8 mouse cellular contexts compared by ENCODE assay signal in the genomic region with DNA sequence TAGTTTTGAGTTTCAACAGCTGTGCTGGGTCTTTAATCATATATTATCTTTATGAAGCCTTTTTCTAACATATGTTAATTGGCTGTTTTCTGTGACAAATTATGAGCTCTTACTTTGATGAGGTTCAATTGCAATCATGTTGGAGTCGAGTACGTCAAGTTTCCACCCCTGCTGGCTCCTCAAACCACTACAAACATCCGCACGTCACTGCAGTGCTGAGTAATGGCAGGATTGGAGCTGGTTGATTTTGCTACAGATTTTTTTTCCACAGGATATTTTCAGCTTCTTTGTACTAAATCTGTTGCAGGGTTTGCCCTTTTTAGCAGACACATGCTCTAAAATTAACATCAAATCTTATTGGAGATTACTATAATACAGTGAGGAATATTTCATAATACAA.
DNase-seq lines count a peak whose midpoint lies in the region; ATAC-seq lines count a peak whose summit lies in the region.

No protein-coding gene starts in this region.

- no peaks in the 10 kb centered on the region for H3K36me3 ChIP-seq in midbrain, embryonic 16.5 days (ENCODE audit: control insufficient read depth, insufficient read depth, low read length)

- no peak overlapping the region for H3K4me2 ChIP-seq in midbrain, embryonic 16.5 days (ENCODE audit: low read length)

- 57% methylated on average over 4 of the region's 4 CpGs for WGBS in midbrain, embryonic 16.5 days

- no peaks in the 10 kb centered on the region for H3K27me3 ChIP-seq in midbrain, embryonic 16.5 days (ENCODE audit: control insufficient read depth, insufficient read depth, low read depth, low read length)

- H3K9ac ChIP-seq in midbrain, embryonic 16.5 days (ENCODE audit: low read depth, low read length), result no peak overlapping the region

- no peaks in the 10 kb centered on the region for H3K9me3 ChIP-seq in midbrain, embryonic 16.5 days (replicated peaks; ENCODE audit: control insufficient read depth, low read length, poor library complexity, severe bottlenecking)

- no peak overlapping the region for H3K27ac ChIP-seq in midbrain, embryonic 16.5 days (ENCODE audit: low read length)

- peaks cover 3% of the 10 kb centered on the region; the same call in 1 of the 2 replicates for H3K4me1 ChIP-seq in midbrain, embryonic 16.5 days (ENCODE audit: control insufficient read depth, insufficient read depth, low read length)

- ATAC-seq in neutrophil, adult 5-6 weeks (ENCODE audit: extremely low read depth, insufficient number of reproducible peaks, low FRiP score, poor library complexity, severe bottlenecking), result peak; percentile 65; the same call in 1 of the 2 replicates
- no peak for ATAC-seq in midbrain, embryonic 16.5 days

- H3K4me3 ChIP-seq in midbrain, embryonic 16.5 days (ENCODE audit: low read depth, low read length), result no peak overlapping the region

- peak; percentile 62 to 81 for DNase-seq in adrenal gland, adult (ENCODE audit: inconsistent age in 2 of 2, low spot score in 1 of 2)
- DNase-seq in adrenal gland, postnatal 25 days, result no peak
- DNase-seq in spleen, adult 12 weeks (ENCODE audit: low spot score), result peak; percentile 14
- DNase-seq in spleen, postnatal 14 days (ENCODE audit: low spot score in 2 of 2), result no peak
- peak; percentile 45 for DNase-seq in kidney, adult 9 months
- DNase-seq in left cerebral cortex, adult 8-10 months (ENCODE audit: low spot score in 2 of 2), result no peak

Comparison
In these comparisons a context has a peak if more than half of its experiments do, and no peak if none do; other contexts are left out.
1. DNase-seq: peak in adrenal gland, adult (2 of 2), spleen, adult 12 weeks (single experiment) and kidney, adult 9 months (single experiment); none in adrenal gland, postnatal 25 days (single experiment), spleen, postnatal 14 days (0 of 2) and left cerebral cortex, adult 8-10 months (0 of 2).